Mouse (Mus musculus) neural tube, embryonic 11.5 days (tissue): Measurements from ENCODE around the gene Stk4. TPM values are rescaled to one million over a fixed set of nuclear protein-coding genes. Genes with fewer than 3 reads are reported as not detected.
"Not testable (repeated sequence)": the region's sequence is repeated elsewhere in the genome, so short reads cannot be mapped to it uniquely, and the experiment has no call there.

ENCODE experiments used
- ATAC-seq: fragments of 200-750 bp; cut with Nextera tagmentation; 2 replicates; pipeline ENCODE4 v1.8.0; 2017; ENCODE audit warnings: moderate number of reproducible peaks, mild to moderate bottlenecking, moderate TSS enrichment, moderate library complexity; ENCODE audit not compliant: insufficient read depth, low FRiP score, low TSS enrichment
- DNase-seq: peaks from one replicate; pipeline ENCODE4 v3.0.0-alpha.2; 2015; ENCODE audit warnings: low spot score
- H3K27ac ChIP-seq: fragments of 300-500 bp; sonication (generic); 2 replicates; pipeline ENCODE4 v1.5.1; 2014; ENCODE audit warnings: low read depth, mild to moderate bottlenecking, low read length
- H3K27me3 ChIP-seq: fragments of 300-500 bp; sonication (generic); 2 replicates; pipeline ENCODE4 v1.6.1; 2014; ENCODE audit warnings: mild to moderate bottlenecking, low read length, mixed read lengths; ENCODE audit not compliant: control insufficient read depth, insufficient read depth
- H3K36me3 ChIP-seq: fragments of 300-500 bp; sonication (generic); 2 replicates; pipeline ENCODE4 v1.6.1; 2014; ENCODE audit warnings: mild to moderate bottlenecking, low read length, moderate library complexity, mixed read lengths; ENCODE audit not compliant: control insufficient read depth, insufficient read depth
- H3K4me1 ChIP-seq: fragments of 300-500 bp; sonication (generic); 2 replicates; pipeline ENCODE4 v1.6.1; 2014; ENCODE audit warnings: low read length, mixed read lengths; ENCODE audit not compliant: control insufficient read depth, insufficient read depth
- H3K4me2 ChIP-seq: fragments of 300-500 bp; sonication (generic); 2 replicates; pipeline ENCODE4 v1.6.1; 2014; ENCODE audit warnings: low read depth, mild to moderate bottlenecking, moderate library complexity
- H3K4me3 ChIP-seq: fragments of 300-500 bp; sonication (generic); 2 replicates; pipeline ENCODE4 v1.5.1; 2014; ENCODE audit warnings: low read depth, low read length
- H3K9ac ChIP-seq: fragments of 300-500 bp; sonication (generic); 2 replicates; pipeline ENCODE4 v1.6.1; 2014; ENCODE audit warnings: mild to moderate bottlenecking, low read length
- H3K9me3 ChIP-seq: fragments of 300-500 bp; sonication (generic); 2 replicates; pipeline ENCODE4 v1.6.1; 2016; ENCODE audit warnings: low read length; ENCODE audit not compliant: control insufficient read depth
- WGBS: fragments of 180-500 bp; shearing (Covaris S2); extraction: QIAGEN DNeasy Blood & Tissue Kit; methylation state at CpG from one replicate; pipeline ENCODE4 v1.1.7; 2014; 5-methylcytosine and 5-hydroxymethylcytosine counted together
- polyA plus RNA-seq: library from polyadenylated mRNA; unstranded; fragments of >200 nt; fragmentation: Nextera tagmentation; extraction: Ambion mirVana; gene quantifications from 2 replicates; pipeline ENCODE4 v1.2.1, GENCODE M21; 2014

Stk4 gene
- polyA plus RNA-seq, 1 experiment from 2014 or later = 34.5 TPM

- no peak for DNase-seq
- H3K9ac ChIP-seq = no peak overlapping the region
- H3K4me2 ChIP-seq = peak overlapping the region; percentile 37
- 0 out of 2 replicates have a peak overlapping the region, but pooled peaks have one; percentile 12 for H3K4me3 ChIP-seq
- H3K9me3 ChIP-seq = no peaks in the 10 kb centered on the region
- H3K27me3 ChIP-seq = no peaks in the 10 kb centered on the region
- WGBS = 6% methylated on average over 15 of the region's 16 CpGs
- no peak overlapping the region for H3K27ac ChIP-seq
- no peaks in the 10 kb centered on the region for H3K4me1 ChIP-seq
- H3K36me3 ChIP-seq = no peaks in the 10 kb centered on the region
- no peak for ATAC-seq
These were observed 22.9 kb upstream of the Stk4 start for GRCm38 (mm10) chr2:164047197-164047690.

- Histone ChIP-seq H3K9me3 (no peaks in the 10 kb centered on the region), H3K4me2 (no peak overlapping the region)
These were observed 16.4 kb upstream of the Stk4 start for GRCm38 (mm10) chr2:164053767-164054166.

GRCm38 (mm10) chr2:164054671-164055070, 15.5 kb upstream of the Stk4 start:
- no peak overlapping the region for H3K4me2 ChIP-seq
- peaks cover 9% of the 10 kb centered on the region for H3K36me3 ChIP-seq
- ATAC-seq (no peak), DNase-seq (no peak)
- H3K27me3 ChIP-seq = no peaks in the 10 kb centered on the region
- H3K27ac ChIP-seq = no peak overlapping the region
- H3K4me1 ChIP-seq = no peaks in the 10 kb centered on the region
- no peak overlapping the region for H3K4me3 ChIP-seq
- H3K9me3 ChIP-seq = no peaks in the 10 kb centered on the region
- no peak overlapping the region for H3K9ac ChIP-seq
- WGBS = 94% methylated on average over 8 of the region's 8 CpGs

More at GRCm38 (mm10) chr2:164053767-164054166, 16.4 kb upstream of the Stk4 start:
- Histone ChIP-seq H3K9ac (no peak overlapping the region), H3K4me3 (no peak overlapping the region), H3K36me3 (peaks cover 7% of the 10 kb centered on the region), H3K4me1 (no peaks in the 10 kb centered on the region), H3K27ac (no peak overlapping the region), H3K27me3 (no peaks in the 10 kb centered on the region)
- WGBS = 90% methylated on average over 8 of the region's 8 CpGs
- DNase-seq (no peak), ATAC-seq (no peak)

GRCm38 (mm10) chr2:164059634-164060235, 10.4 kb upstream of the Stk4 start:
- peaks cover 12% of the 10 kb centered on the region for H3K36me3 ChIP-seq
- H3K4me1 ChIP-seq = no peaks in the 10 kb centered on the region
- H3K4me2 ChIP-seq = no peak overlapping the region
- no peak overlapping the region for H3K27ac ChIP-seq
- DNase-seq (no peak), ATAC-seq (no peak)
- H3K4me3 ChIP-seq = no peak overlapping the region
- no peak overlapping the region for H3K9ac ChIP-seq
- no peaks in the 10 kb centered on the region for H3K27me3 ChIP-seq
- no peaks in the 10 kb centered on the region for H3K9me3 ChIP-seq
- 91% methylated on average over 8 of the region's 8 CpGs for WGBS

GRCm38 (mm10) chr2:164070765-164071436, 779 bp downstream of the Stk4 start, which contains the start of gene Tomm34:
Gene Tomm34 (minus strand): TSS chr2:164071169.
- Histone ChIP-seq H3K4me1 (peaks cover 12% of the 10 kb centered on the region), H3K4me2 (peak within 1 kb of the TSS; percentile 76), H3K9ac (peak within 1 kb of the TSS; percentile 78), H3K4me3 (peak within 1 kb of the TSS; percentile 88), H3K36me3 (no peaks in the 10 kb centered on the region), H3K27me3 (no peaks in the 10 kb centered on the region), H3K9me3 (no peaks in the 10 kb centered on the region), H3K27ac (peak within 1 kb of the TSS; percentile 45)
- DNase-seq (peak; percentile 98), ATAC-seq (peak; percentile 98)
- WGBS = 2% methylated on average over 54 of the region's 55 CpGs

- not testable (repeated sequence) for H3K36me3 ChIP-seq, H3K27ac ChIP-seq, H3K9me3 ChIP-seq, H3K9ac ChIP-seq, H3K27me3 ChIP-seq, H3K4me3 ChIP-seq, DNase-seq
- H3K4me2 ChIP-seq = peak overlapping the region; percentile 76; the same call in 1 of the 2 replicates
- ATAC-seq = 0 out of 2 replicates have a peak, but pooled peaks have one; percentile 5
- H3K4me1 ChIP-seq = peaks cover 12% of the 10 kb centered on the region
- WGBS = 76% methylated on average over 11 of the region's 11 CpGs
These were observed 1.3 kb downstream of the Stk4 start for GRCm38 (mm10) chr2:164071437-164071820.

GRCm38 (mm10) chr2:164072109-164072508, 2.0 kb downstream of the Stk4 start:
- Histone ChIP-seq H3K27me3 (no peaks in the 10 kb centered on the region), H3K9me3 (no peaks in the 10 kb centered on the region), H3K36me3 (no peaks in the 10 kb centered on the region), H3K4me2 (no peak overlapping the region), H3K9ac (no peak overlapping the region), H3K27ac (no peak overlapping the region), H3K4me1 (peaks cover 12% of the 10 kb centered on the region), H3K4me3 (no peak overlapping the region)
- no peak for DNase-seq
- ATAC-seq = no peak
- WGBS = 61% methylated on average over 2 of the region's 2 CpGs

- H3K27me3 ChIP-seq = no peaks in the 10 kb centered on the region
- H3K4me2 ChIP-seq = no peak overlapping the region
- no peak overlapping the region for H3K9ac ChIP-seq
- no peaks in the 10 kb centered on the region for H3K9me3 ChIP-seq
- WGBS = 78% methylated on average over 7 of the region's 7 CpGs
- peaks cover 12% of the 10 kb centered on the region for H3K4me1 ChIP-seq
- no peak overlapping the region for H3K4me3 ChIP-seq
- ATAC-seq (no peak), DNase-seq (no peak)
- H3K36me3 ChIP-seq = no peaks in the 10 kb centered on the region
- no peak overlapping the region for H3K27ac ChIP-seq
These were observed 3.0 kb downstream of the Stk4 start for GRCm38 (mm10) chr2:164073120-164073519.
